Mouse (Mus musculus): ENCODE measurements at regions not wholly inside any gene's neighbourhood (a gene's known extent, or its start where the extent isn't known, plus 50 kb on each side); places are given as distances from the start of the nearest gene placed in this dataset.

- TF ChIP-seq POLR2A (IDR thresholded peaks at IDR 0.05; ENCODE audit: low read depth, low read length) (no peak), CTCF (IDR thresholded peaks at IDR 0.05; ENCODE audit: extremely low read depth, insufficient read length, insufficient replicate concordance, low read depth, low read length) (no peak)
These were observed 485.3 kb downstream of the Adam3 start for GRCm38 (mm10) chr8:24240211-24240983.

All from small intestine, adult 2 months (tissue).